In the genomic region with DNA sequence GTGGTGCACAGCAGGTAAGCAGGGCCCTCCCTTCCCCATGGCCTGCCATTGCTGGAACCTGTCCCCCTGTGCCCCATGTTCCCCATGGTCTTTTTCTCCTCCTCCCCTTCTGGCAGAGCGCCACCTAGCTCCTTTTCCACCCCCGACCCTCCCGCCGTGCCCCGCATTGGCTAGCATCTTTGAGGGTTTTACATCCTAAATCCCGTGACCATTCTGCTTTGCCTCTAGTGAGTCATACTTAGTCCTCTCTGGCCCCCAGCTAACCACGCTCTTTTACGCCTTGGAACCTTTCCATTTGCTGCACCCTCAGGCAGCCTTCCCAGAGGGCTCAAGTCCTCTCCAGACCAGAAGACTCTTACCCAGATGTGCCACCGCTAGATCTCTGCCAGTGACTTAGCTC, we compare ENCODE assay signal across 16 mouse cellular contexts. TPM values are rescaled to one million over a fixed set of nuclear protein-coding genes. Genes with fewer than 3 reads are reported as not detected.
A peak's percentile ranks its signal among the peaks of the same experiment; 100 is the strongest.
DNase-seq lines count a peak whose midpoint lies in the region; ATAC-seq and TF ChIP-seq lines count a peak whose summit lies in the region.
"Had no signal": no experiment of that assay in that cellular context is flagged by ENCODE, and none has a peak within 500 bp of the region (broad histone marks: within the 10 kb centered on the region; RNA-seq: fewer than 3 reads in every experiment).

No protein-coding gene starts in this region.

- H3K4me2 ChIP-seq in midbrain, embryonic 13.5 days (replicated peaks): no peak overlapping the region
- H3K4me2 ChIP-seq in midbrain, embryonic 15.5 days: no peak overlapping the region
- H3K4me2 ChIP-seq in midbrain, postnatal 0 days (ENCODE audit: low read depth, low read length, poor library complexity, severe bottlenecking): no peak overlapping the region
- H3K4me2 ChIP-seq: liver, embryonic 15.5 days; stomach, embryonic 15.5 days had no signal

- no peak overlapping the region for H3K27ac ChIP-seq in midbrain, embryonic 13.5 days
- H3K27ac ChIP-seq in midbrain, embryonic 15.5 days: no peak overlapping the region
- no peak overlapping the region for H3K27ac ChIP-seq in midbrain, postnatal 0 days (ENCODE audit: low read depth, low read length)
- H3K27ac ChIP-seq: limb, embryonic 10.5 days; liver, embryonic 15.5 days had no signal

- peaks cover 16% of the 10 kb centered on the region for H3K4me1 ChIP-seq in midbrain, embryonic 13.5 days (replicated peaks)
- 0 out of 2 replicates have a peak, but pooled peaks cover 4% of the 10 kb centered on the region for H3K4me1 ChIP-seq in midbrain, embryonic 15.5 days
- H3K4me1 ChIP-seq in midbrain, postnatal 0 days (ENCODE audit: insufficient read depth, low read length): no peaks in the 10 kb centered on the region
- H3K4me1 ChIP-seq: liver, embryonic 15.5 days; stomach, embryonic 15.5 days had no signal

- H3K9ac ChIP-seq in midbrain, embryonic 13.5 days (replicated peaks): no peak overlapping the region
- H3K9ac ChIP-seq in midbrain, embryonic 15.5 days: no peak overlapping the region
- H3K9ac ChIP-seq in midbrain, postnatal 0 days (replicated peaks; ENCODE audit: low read length, poor library complexity, severe bottlenecking): no peak overlapping the region
- H3K9ac ChIP-seq: liver, embryonic 15.5 days; stomach, embryonic 15.5 days had no signal

- peaks cover 44% of the 10 kb centered on the region for H3K36me3 ChIP-seq in midbrain, embryonic 13.5 days
- H3K36me3 ChIP-seq in midbrain, embryonic 15.5 days (replicated peaks): peaks cover 9% of the 10 kb centered on the region
- H3K36me3 ChIP-seq in midbrain, postnatal 0 days (ENCODE audit: insufficient read depth, low read length): peaks cover 29% of the 10 kb centered on the region
- H3K36me3 ChIP-seq: liver, embryonic 15.5 days; stomach, embryonic 15.5 days had no signal

- peak; percentile 38 for ATAC-seq in midbrain, embryonic 13.5 days
- ATAC-seq in midbrain, embryonic 15.5 days (replicated peaks): no peak
- no peak; the same call in 1 of the 2 replicates for ATAC-seq in midbrain, postnatal 0 days (ENCODE audit: low FRiP score)

- H3K4me3 ChIP-seq in midbrain, embryonic 13.5 days (replicated peaks): no peak overlapping the region
- H3K4me3 ChIP-seq in midbrain, embryonic 15.5 days: no peak overlapping the region
- H3K4me3 ChIP-seq in midbrain, postnatal 0 days (ENCODE audit: low read depth, low read length): no peak overlapping the region
- H3K4me3 ChIP-seq: limb, embryonic 10.5 days; liver, embryonic 15.5 days; stomach, embryonic 15.5 days had no signal

- WGBS in midbrain, embryonic 13.5 days: 26% methylated on average over 9 of the region's 9 CpGs
- 25% methylated on average over 9 of the region's 9 CpGs for WGBS in midbrain, embryonic 15.5 days
- WGBS in midbrain, postnatal 0 days: 24% methylated on average over 9 of the region's 9 CpGs

- H3K27me3 ChIP-seq in midbrain, embryonic 13.5 days: no peaks in the 10 kb centered on the region
- no peaks in the 10 kb centered on the region for H3K27me3 ChIP-seq in midbrain, embryonic 15.5 days (replicated peaks)
- no peaks in the 10 kb centered on the region for H3K27me3 ChIP-seq in midbrain, postnatal 0 days (ENCODE audit: insufficient read depth, low read length)
- H3K27me3 ChIP-seq: liver, embryonic 15.5 days; stomach, embryonic 15.5 days had no signal

- TF ChIP-seq CTCF in midbrain, postnatal 0 days (IDR thresholded peaks at IDR 0.05): no peak

- H3K9me3 ChIP-seq in midbrain, embryonic 13.5 days: no peaks in the 10 kb centered on the region
- no peaks in the 10 kb centered on the region for H3K9me3 ChIP-seq in midbrain, embryonic 15.5 days
- no peaks in the 10 kb centered on the region for H3K9me3 ChIP-seq in midbrain, postnatal 0 days (ENCODE audit: low read length)
- H3K9me3 ChIP-seq: limb, embryonic 10.5 days; liver, embryonic 15.5 days; stomach, embryonic 15.5 days had no signal

- peak; percentile 28 for DNase-seq in adrenal gland, postnatal 14 days
- DNase-seq in adrenal gland, postnatal 10 days: no peak
- peak; percentile 83 for DNase-seq in NIH3T3 (ENCODE audit: low read depth)
- DNase-seq in midbrain, postnatal 0 days (ENCODE audit: low spot score): peak; percentile 39
- no peak for DNase-seq in spleen, postnatal 10 days (ENCODE audit: low spot score in 2 of 2)
- no peak for DNase-seq in adrenal gland, postnatal 36 days
- DNase-seq: kidney, adult 8-10 months; layer of hippocampus, adult 9-11 months had no signal

RNA-seq across cellular contexts. Expression of a gene that starts 11.5 kb away (rescaled TPM):
- 91.6 and 93.6 TPM in 2 replicates for total RNA-seq in adrenal gland, postnatal 14 days (2021)
- 100 to 1,000 TPM in 1 of 2 experiments, 10 to 100 TPM in 1; 97.4 to 118 TPM for total RNA-seq in adrenal gland, postnatal 10 days (2021)
- polyA plus RNA-seq in midbrain, embryonic 13.5 days (2015; fragmentation: Nextera tagmentation; extraction: Ambion mirVana): 53.7 and 58.7 TPM in 2 replicates
- 66.9 and 67.4 TPM in 2 replicates for polyA plus RNA-seq in midbrain, embryonic 15.5 days (2015; fragmentation: Nextera tagmentation; extraction: Ambion mirVana)
- total RNA-seq in midbrain, postnatal 0 days (2014; rRNA removed): 150 and 160 TPM in 2 replicates
- 99.7 and 110 TPM in 2 replicates for polyA plus RNA-seq in midbrain, postnatal 0 days (2015; fragmentation: Nextera tagmentation; extraction: Ambion mirVana)
- total RNA-seq in adrenal gland, postnatal 36 days (2021): 100 to 1,000 TPM; 177 to 245 TPM

RNA-seq across cellular contexts. Expression of a gene that starts 11.8 kb away (rescaled TPM):
- total RNA-seq in adrenal gland, postnatal 14 days (2021): 212 and 250 TPM in 2 replicates
- total RNA-seq in adrenal gland, postnatal 10 days (2021): 100 to 1,000 TPM; 233 to 245 TPM
- polyA plus RNA-seq in midbrain, embryonic 13.5 days (2015; fragmentation: Nextera tagmentation; extraction: Ambion mirVana): 201 and 208 TPM in 2 replicates
- 217 and 221 TPM in 2 replicates for polyA plus RNA-seq in midbrain, embryonic 15.5 days (2015; fragmentation: Nextera tagmentation; extraction: Ambion mirVana)
- total RNA-seq in midbrain, postnatal 0 days (2014; rRNA removed): 333 and 399 TPM in 2 replicates
- 293 and 300 TPM in 2 replicates for polyA plus RNA-seq in midbrain, postnatal 0 days (2015; fragmentation: Nextera tagmentation; extraction: Ambion mirVana)
- 100 to 1,000 TPM; 137 to 165 TPM for total RNA-seq in adrenal gland, postnatal 36 days (2021)

RNA-seq across cellular contexts. Expression of a gene that starts 13.8 kb away (rescaled TPM):
- 0.53 and 1.0 TPM in 2 replicates for total RNA-seq in adrenal gland, postnatal 14 days (2021)
- total RNA-seq in adrenal gland, postnatal 10 days (2021): under 1 TPM; 0.82 to 0.84 TPM
- polyA plus RNA-seq in midbrain, embryonic 13.5 days (2015; fragmentation: Nextera tagmentation; extraction: Ambion mirVana): not detected in 2 replicates
- 0.08 TPM in 1 of 2 replicates, not detected in the other for polyA plus RNA-seq in midbrain, embryonic 15.5 days (2015; fragmentation: Nextera tagmentation; extraction: Ambion mirVana)
- total RNA-seq in midbrain, postnatal 0 days (2014; rRNA removed): 0.55 TPM in 1 of 2 replicates, not detected in the other
- 0.05 and 0.12 TPM in 2 replicates for polyA plus RNA-seq in midbrain, postnatal 0 days (2015; fragmentation: Nextera tagmentation; extraction: Ambion mirVana)
- total RNA-seq in adrenal gland, postnatal 36 days (2021): 1 to 10 TPM in 1 of 2 experiments, under 1 TPM in 1; 0.73 to 1.7 TPM
- total RNA-seq: heart, postnatal 4 days; megakaryocyte-erythroid progenitor cell, adult 5-6 weeks had no signal
- polyA plus RNA-seq: embryonic facial prominence, embryonic 11.5 days; limb, embryonic 10.5 days; liver, embryonic 15.5 days had no signal

RNA-seq across cellular contexts. Expression of a gene that starts 17.2 kb away (rescaled TPM):
- total RNA-seq in adrenal gland, postnatal 14 days (2021): 2.6 and 6.2 TPM in 2 replicates
- 1 to 10 TPM; 3.9 to 4.2 TPM for total RNA-seq in adrenal gland, postnatal 10 days (2021)
- polyA plus RNA-seq in midbrain, embryonic 13.5 days (2015; fragmentation: Nextera tagmentation; extraction: Ambion mirVana): 4.4 and 7.5 TPM in 2 replicates
- polyA plus RNA-seq in midbrain, embryonic 15.5 days (2015; fragmentation: Nextera tagmentation; extraction: Ambion mirVana): 9.3 and 9.4 TPM in 2 replicates
- 5.3 and 5.9 TPM in 2 replicates for total RNA-seq in midbrain, postnatal 0 days (2014; rRNA removed)
- 4.5 and 4.7 TPM in 2 replicates for polyA plus RNA-seq in midbrain, postnatal 0 days (2015; fragmentation: Nextera tagmentation; extraction: Ambion mirVana)
- 1 to 10 TPM; 1.8 to 3.7 TPM for total RNA-seq in adrenal gland, postnatal 36 days (2021)

RNA-seq across cellular contexts. Expression of a gene that starts 21.5 kb away (rescaled TPM):
- 1.8 and 4.2 TPM in 2 replicates for total RNA-seq in adrenal gland, postnatal 14 days (2021)
- total RNA-seq in adrenal gland, postnatal 10 days (2021): 1 to 10 TPM; 1.7 to 3.5 TPM
- not detected in 2 replicates for polyA plus RNA-seq in midbrain, embryonic 13.5 days (2015; fragmentation: Nextera tagmentation; extraction: Ambion mirVana)
- 0.13 TPM in 1 of 2 replicates, not detected in the other for polyA plus RNA-seq in midbrain, embryonic 15.5 days (2015; fragmentation: Nextera tagmentation; extraction: Ambion mirVana)
- total RNA-seq in midbrain, postnatal 0 days (2014; rRNA removed): 0.11 and 0.14 TPM in 2 replicates
- 0.20 TPM in 1 of 2 replicates, not detected in the other for polyA plus RNA-seq in midbrain, postnatal 0 days (2015; fragmentation: Nextera tagmentation; extraction: Ambion mirVana)
- total RNA-seq in adrenal gland, postnatal 36 days (2021): 1 to 10 TPM; 3.5 to 7.7 TPM
- total RNA-seq: heart, postnatal 4 days; megakaryocyte-erythroid progenitor cell, adult 5-6 weeks had no signal

Comparison
In these comparisons a context has a peak if more than half of its experiments do, and no peak if none do; other contexts are left out.
1. DNase-seq: peak in adrenal gland, postnatal 14 days (single experiment), NIH3T3 (single experiment) and midbrain, postnatal 0 days (single experiment); none in adrenal gland, postnatal 10 days (single experiment), spleen, postnatal 10 days (0 of 2) and adrenal gland, postnatal 36 days (0 of 2).